9 mouse cellular contexts compared by ENCODE assay signal in the genomic region with DNA sequence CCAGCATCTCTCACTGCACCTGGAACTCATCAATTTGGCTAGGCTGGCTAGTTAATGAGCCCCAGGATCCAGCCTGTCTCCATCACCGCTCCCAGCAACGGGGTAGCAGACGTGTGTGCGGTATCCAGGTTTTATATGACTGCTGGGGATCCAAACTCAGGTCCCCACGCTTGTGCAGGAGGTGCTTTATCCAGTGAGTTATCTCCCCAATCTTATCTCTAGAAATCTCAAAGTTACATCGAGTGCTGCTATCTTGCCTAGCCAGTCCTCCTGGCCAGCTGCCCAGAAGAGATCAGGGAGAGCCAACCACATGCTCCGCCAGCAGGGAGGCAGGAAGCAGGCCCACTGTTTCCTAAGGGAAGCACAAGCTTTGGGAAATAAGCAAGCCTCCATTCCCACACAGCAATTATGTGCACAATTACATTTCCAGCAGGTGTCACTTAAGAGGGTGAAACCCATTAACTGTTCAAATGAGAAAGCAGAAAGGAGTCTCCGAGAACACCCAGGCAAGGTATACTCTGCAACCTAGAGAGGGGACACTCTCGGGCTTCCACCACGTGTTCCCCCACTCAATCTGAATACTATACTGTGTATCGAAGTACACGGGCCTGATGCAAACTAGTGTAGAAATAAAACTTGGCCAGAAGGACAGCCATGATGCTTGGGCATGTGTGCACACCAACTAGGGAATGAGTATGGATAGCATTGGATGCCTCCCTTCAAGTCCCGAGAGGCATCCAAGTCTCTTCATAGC.
DNase-seq lines count a peak whose midpoint lies in the region; ATAC-seq and TF ChIP-seq lines count a peak whose summit lies in the region.
"Had no signal": no experiment of that assay in that cellular context is flagged by ENCODE, and none has a peak within 500 bp of the region (broad histone marks: within the 10 kb centered on the region; RNA-seq: fewer than 3 reads in every experiment).

No protein-coding gene starts in this region.

- H3K27me3 ChIP-seq in hindbrain, embryonic 14.5 days (ENCODE audit: control insufficient read depth, insufficient read depth, low read length), result no peaks in the 10 kb centered on the region
- H3K27me3 ChIP-seq in hindbrain, embryonic 10.5 days (ENCODE audit: insufficient read depth, poor library complexity, severe bottlenecking), result no peaks in the 10 kb centered on the region
- no peaks in the 10 kb centered on the region for H3K27me3 ChIP-seq in cerebellum, adult 2 months (ENCODE audit: control insufficient read depth, insufficient read depth, low read length)
- no peaks in the 10 kb centered on the region for H3K27me3 ChIP-seq in kidney, embryonic 16.5 days (ENCODE audit: insufficient read depth, low read length)
- no peaks in the 10 kb centered on the region for H3K27me3 ChIP-seq in limb, embryonic 12.5 days
- H3K27me3 ChIP-seq: megakaryocyte, embryonic 14.5 days had no signal

- intact Hi-C loops in gastrocnemius, adult 2 months (cut with DNase I), result no loop called here

- ATAC-seq in hindbrain, embryonic 14.5 days (ENCODE audit: low FRiP score), result peak; percentile 58; the same call in 1 of the 2 replicates
- peak; percentile 75 for ATAC-seq in kidney, embryonic 16.5 days (ENCODE audit: low FRiP score, low TSS enrichment)
- ATAC-seq in limb, embryonic 12.5 days (ENCODE audit: insufficient number of reproducible peaks, insufficient read depth, low FRiP score, low TSS enrichment, low read depth), result peak; percentile 55; the same call in 1 of the 2 replicates

- WGBS in hindbrain, embryonic 14.5 days, result 68% methylated on average over 13 of the region's 13 CpGs
- WGBS in hindbrain, embryonic 10.5 days, result 88% methylated on average over 13 of the region's 13 CpGs
- WGBS in cerebellum, adult 2 months, result 13% methylated on average over 13 of the region's 13 CpGs
- WGBS in kidney, embryonic 16.5 days, result 69% methylated on average over 13 of the region's 13 CpGs
- WGBS in limb, embryonic 12.5 days, result 37% methylated on average over 13 of the region's 13 CpGs

- peak; percentile 59 for DNase-seq in hindbrain, embryonic 14.5 days (ENCODE audit: low spot score)
- no peak for DNase-seq in hindbrain, embryonic 10.5 days (ENCODE audit: low spot score)
- DNase-seq in cerebellum, adult 2 months, result peak; percentile 77 to 87
- DNase-seq in gastrocnemius, adult 2 months, result peak; percentile 77
- DNase-seq in right cerebral cortex, postnatal 14 days, result peak; percentile 80
- no peak for DNase-seq in thymus, postnatal 36 days

- no peak overlapping the region for H3K4me2 ChIP-seq in hindbrain, embryonic 14.5 days (replicated peaks)
- no peak overlapping the region for H3K4me2 ChIP-seq in kidney, embryonic 16.5 days (replicated peaks; ENCODE audit: low read depth, low read length)
- no peak overlapping the region for H3K4me2 ChIP-seq in limb, embryonic 12.5 days

- no peak overlapping the region for H3K4me3 ChIP-seq in hindbrain, embryonic 14.5 days (replicated peaks; ENCODE audit: low read length)
- no peak overlapping the region for H3K4me3 ChIP-seq in hindbrain, embryonic 10.5 days
- no peak overlapping the region for H3K4me3 ChIP-seq in cerebellum, adult 2 months (replicated peaks; ENCODE audit: insufficient read depth, low read depth, low read length)
- no peak overlapping the region for H3K4me3 ChIP-seq in gastrocnemius, adult 2 months
- no peak overlapping the region for H3K4me3 ChIP-seq in kidney, embryonic 16.5 days (ENCODE audit: low read length)
- H3K4me3 ChIP-seq in limb, embryonic 12.5 days (replicated peaks), result no peak overlapping the region
- H3K4me3 ChIP-seq: megakaryocyte, embryonic 14.5 days had no signal

- no peak for TF ChIP-seq CTCF in cerebellum, adult 2 months (IDR thresholded peaks at IDR 0.05; ENCODE audit: borderline replicate concordance, insufficient read depth, low read depth, low read length)
- no peak for TF ChIP-seq CTCF in gastrocnemius, adult 2 months (IDR thresholded peaks at IDR 0.05)

- H3K4me1 ChIP-seq in hindbrain, embryonic 14.5 days (replicated peaks; ENCODE audit: control insufficient read depth, insufficient read depth, low read length), result peaks cover 24% of the 10 kb centered on the region
- H3K4me1 ChIP-seq in hindbrain, embryonic 10.5 days (replicated peaks), result peaks cover 18% of the 10 kb centered on the region; the same call in 1 of the 2 replicates
- H3K4me1 ChIP-seq in cerebellum, adult 2 months (ENCODE audit: control insufficient read depth, insufficient read depth, low read length), result peaks cover 9% of the 10 kb centered on the region
- peaks cover 49% of the 10 kb centered on the region for H3K4me1 ChIP-seq in kidney, embryonic 16.5 days (ENCODE audit: insufficient read depth, low read length)
- peaks cover 43% of the 10 kb centered on the region for H3K4me1 ChIP-seq in limb, embryonic 12.5 days (replicated peaks)
- H3K4me1 ChIP-seq: megakaryocyte, embryonic 14.5 days had no signal

- no peak for TF ChIP-seq POLR2A in cerebellum, adult 2 months (IDR thresholded peaks at IDR 0.05; ENCODE audit: borderline replicate concordance, insufficient read depth, low read length)

- no peaks in the 10 kb centered on the region for H3K36me3 ChIP-seq in hindbrain, embryonic 14.5 days (replicated peaks; ENCODE audit: control insufficient read depth, insufficient read depth)
- no peaks in the 10 kb centered on the region for H3K36me3 ChIP-seq in hindbrain, embryonic 10.5 days
- H3K36me3 ChIP-seq in kidney, embryonic 16.5 days (ENCODE audit: insufficient read depth, low read length), result no peaks in the 10 kb centered on the region
- no peaks in the 10 kb centered on the region for H3K36me3 ChIP-seq in limb, embryonic 12.5 days

- H3K9ac ChIP-seq in hindbrain, embryonic 14.5 days, result no peak overlapping the region
- no peak overlapping the region for H3K9ac ChIP-seq in kidney, embryonic 16.5 days (replicated peaks; ENCODE audit: low read length)
- no peak overlapping the region for H3K9ac ChIP-seq in limb, embryonic 12.5 days (replicated peaks)

- no peaks in the 10 kb centered on the region for H3K9me3 ChIP-seq in hindbrain, embryonic 14.5 days (ENCODE audit: control insufficient read depth, low read length)
- no peaks in the 10 kb centered on the region for H3K9me3 ChIP-seq in hindbrain, embryonic 10.5 days
- H3K9me3 ChIP-seq in kidney, embryonic 16.5 days (ENCODE audit: low read length), result no peaks in the 10 kb centered on the region
- H3K9me3 ChIP-seq in limb, embryonic 12.5 days, result no peaks in the 10 kb centered on the region

- H3K27ac ChIP-seq in hindbrain, embryonic 14.5 days, result peak overlapping the region; percentile 43; the same call in 1 of the 2 replicates
- H3K27ac ChIP-seq in hindbrain, embryonic 10.5 days, result no peak overlapping the region
- no peak overlapping the region for H3K27ac ChIP-seq in cerebellum, adult 2 months (ENCODE audit: insufficient read depth, low read length)
- H3K27ac ChIP-seq in gastrocnemius, adult 2 months, result no peak overlapping the region
- no peak overlapping the region for H3K27ac ChIP-seq in kidney, embryonic 16.5 days (ENCODE audit: low read length)
- peak overlapping the region; percentile 4; the same call in 1 of the 2 replicates for H3K27ac ChIP-seq in limb, embryonic 12.5 days

Comparison
In these comparisons a context has a peak if more than half of its experiments do, and no peak if none do; other contexts are left out.
1. DNase-seq: peak in hindbrain, embryonic 14.5 days (single experiment), cerebellum, adult 2 months (2 of 2), gastrocnemius, adult 2 months (single experiment) and right cerebral cortex, postnatal 14 days (single experiment); none in hindbrain, embryonic 10.5 days (single experiment) and thymus, postnatal 36 days (0 of 2).
2. H3K27ac ChIP-seq: peak in hindbrain, embryonic 14.5 days (single experiment) and limb, embryonic 12.5 days (single experiment); none in hindbrain, embryonic 10.5 days (single experiment), cerebellum, adult 2 months (single experiment), gastrocnemius, adult 2 months (single experiment) and kidney, embryonic 16.5 days (single experiment).
3. Peak in every context shown above with its lines, with median percentiles within 50 percentile points of each other: ATAC-seq.